Mouse (Mus musculus): Measurements from ENCODE around the gene Cyp2w1.
"Not testable (repeated sequence)": the region's sequence is repeated elsewhere in the genome, so short reads cannot be mapped to it uniquely, and the experiment has no call there.

The Cyp2w1 gene

GRCm38 (mm10) chr5:139384531-139384930 is 32.1 kb downstream of the Cyp2w1 start:
- no peak for DNase-seq (ENCODE audit: low spot score)

GRCm38 (mm10) chr5:139386047-139386446 is 33.6 kb downstream of the Cyp2w1 start:
- no peak for DNase-seq (ENCODE audit: low spot score)

DNA sequence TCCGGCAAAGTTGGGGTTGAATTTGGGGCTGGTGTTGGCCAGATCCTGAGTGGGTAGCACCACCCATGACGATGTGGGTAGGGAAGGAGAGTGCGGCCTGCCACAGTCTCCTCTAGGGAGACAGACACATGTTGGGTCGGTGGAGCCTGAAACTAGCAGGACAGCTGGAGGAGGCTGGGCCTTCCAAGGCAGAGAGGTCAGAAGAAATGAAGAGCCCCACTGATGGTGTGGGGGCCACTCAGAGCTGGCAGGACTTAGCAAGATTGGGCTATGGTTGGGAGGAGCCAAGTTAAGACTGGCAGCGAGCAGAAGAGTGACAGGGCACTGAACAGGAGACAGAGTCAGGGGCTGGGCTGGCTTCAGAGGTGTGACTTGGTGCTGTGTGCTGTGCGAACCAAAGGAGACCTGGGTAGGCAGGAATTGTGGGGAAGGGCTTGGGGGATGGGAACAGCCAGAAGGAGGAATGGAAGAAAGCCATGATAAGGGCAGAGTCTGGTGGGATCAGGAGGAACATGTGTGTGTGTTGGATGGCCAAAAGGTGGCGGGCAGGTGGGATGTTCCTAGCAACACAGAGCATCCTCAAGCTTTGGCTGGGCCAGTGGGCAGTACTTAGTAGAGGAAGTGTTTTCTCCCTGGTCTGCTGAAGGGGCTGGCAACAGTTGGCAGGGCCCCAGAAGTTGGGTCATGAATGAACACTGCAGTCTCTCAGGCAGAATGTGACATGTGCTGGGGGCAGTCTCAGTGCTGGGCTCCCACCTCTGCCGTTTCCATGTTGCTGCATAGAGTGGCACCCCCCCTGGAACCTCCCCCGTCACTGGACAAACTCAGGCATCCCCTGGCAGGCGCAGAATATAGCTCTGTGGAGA is 35.1 kb downstream of the Cyp2w1 start:
- no peak for DNase-seq (ENCODE audit: low spot score)

- DNase-seq (ENCODE audit: low spot score): no peak
These were observed 35.8 kb downstream of the Cyp2w1 start for GRCm38 (mm10) chr5:139388195-139388570.

DNA sequence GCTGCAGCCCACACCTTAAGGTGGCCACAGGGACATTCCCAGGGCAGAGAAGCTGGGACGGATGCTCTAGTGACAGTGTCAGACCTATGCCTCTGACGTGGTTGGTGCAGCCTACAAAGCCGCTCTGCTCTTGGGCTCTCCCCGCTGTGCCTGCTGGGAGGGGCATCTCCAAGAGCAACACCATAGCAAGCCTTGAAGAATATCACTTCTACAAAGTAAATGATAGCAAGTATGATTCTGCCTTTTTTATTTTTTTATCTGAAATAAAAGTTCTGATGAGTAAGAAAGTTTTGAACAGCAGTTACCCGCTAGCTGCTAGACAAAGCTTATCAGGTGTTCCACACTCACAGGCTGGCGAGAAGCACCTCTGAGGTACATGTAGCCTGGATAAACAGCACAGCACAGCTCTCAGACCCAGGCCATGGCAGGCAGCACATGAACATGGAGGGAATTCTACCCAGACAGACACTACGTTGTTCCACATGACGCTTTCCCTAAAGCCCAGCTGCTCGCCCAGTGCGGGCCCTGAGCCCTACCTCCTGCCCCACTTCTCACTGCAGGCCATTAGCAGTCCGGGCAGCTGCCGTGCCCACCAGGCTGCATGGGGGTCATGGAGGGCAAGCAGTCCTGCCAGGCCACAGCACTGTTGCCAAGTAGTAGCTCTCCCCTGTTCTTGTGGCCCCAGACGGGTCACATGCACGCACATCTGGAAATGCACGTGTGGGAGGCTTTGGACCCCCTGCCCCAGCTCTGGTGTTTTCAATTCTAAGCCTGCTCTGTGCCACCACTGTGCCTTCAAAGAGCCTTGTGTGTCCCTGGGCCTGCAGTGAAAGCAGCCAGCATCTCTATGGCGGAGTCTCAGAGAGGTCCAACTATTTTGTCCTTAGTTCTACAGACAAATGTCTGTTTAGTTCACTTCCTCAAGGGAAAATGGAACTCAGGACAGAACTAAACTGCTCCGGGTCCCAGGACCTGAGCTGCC is 36.6 kb downstream of the Cyp2w1 start:
- peak; percentile 57 for DNase-seq (ENCODE audit: low spot score)

- peak; percentile 59 for DNase-seq (ENCODE audit: low spot score)
These were observed 37.3 kb downstream of the Cyp2w1 start for GRCm38 (mm10) chr5:139389676-139390061.

- DNase-seq (ENCODE audit: low spot score): not testable (repeated sequence)
These were observed 38.1 kb downstream of the Cyp2w1 start for GRCm38 (mm10) chr5:139390324-139391119.

- DNase-seq (ENCODE audit: low spot score): no peak
These were observed 39.0 kb downstream of the Cyp2w1 start for GRCm38 (mm10) chr5:139391309-139391990.

DNA sequence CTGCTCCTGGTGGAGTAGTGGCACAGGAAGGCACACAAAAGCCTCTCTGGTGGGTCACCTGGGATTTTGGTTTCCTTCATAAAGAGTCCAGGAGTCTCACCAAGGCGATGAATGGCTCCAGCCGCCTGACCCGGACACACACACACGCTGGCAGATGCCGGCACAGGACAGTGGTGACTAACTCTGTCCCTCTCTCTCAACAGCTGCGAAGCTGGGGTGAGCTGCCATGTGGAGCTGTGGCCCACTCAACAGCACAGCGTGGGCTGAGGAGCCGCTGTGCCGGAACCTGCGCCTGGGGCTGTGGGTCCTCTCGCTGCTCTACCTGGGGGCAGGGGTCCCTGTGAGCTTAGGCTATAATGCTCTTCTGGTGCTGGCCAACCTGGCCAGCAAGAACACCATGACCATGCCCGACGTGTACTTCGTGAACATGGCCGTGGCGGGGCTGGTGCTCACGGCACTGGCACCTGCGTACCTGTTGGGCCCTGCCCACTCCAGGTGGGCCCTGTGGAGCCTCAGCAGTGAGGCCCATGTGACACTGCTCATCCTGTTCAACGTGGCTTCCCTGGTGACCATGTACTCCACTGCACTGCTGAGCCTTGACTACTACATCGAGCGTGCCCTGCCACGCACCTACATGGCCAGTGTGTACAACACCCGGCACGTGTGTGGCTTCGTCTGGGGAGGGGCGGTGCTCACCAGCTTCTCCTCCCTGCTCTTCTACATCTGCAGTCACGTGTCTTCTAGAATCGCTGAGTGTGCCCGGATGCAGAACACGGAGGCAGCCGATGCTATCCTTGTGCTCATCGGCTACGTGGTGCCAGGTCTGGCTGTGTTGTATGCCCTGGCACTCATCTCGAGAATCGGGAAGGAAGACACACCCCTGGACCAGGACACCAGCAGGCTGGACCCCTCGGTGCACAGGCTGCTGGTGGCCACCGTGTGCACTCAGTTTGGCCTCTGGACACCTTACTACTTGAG is 40.1 kb downstream of the Cyp2w1 start:
- no peak for DNase-seq (ENCODE audit: low spot score)

DNA sequence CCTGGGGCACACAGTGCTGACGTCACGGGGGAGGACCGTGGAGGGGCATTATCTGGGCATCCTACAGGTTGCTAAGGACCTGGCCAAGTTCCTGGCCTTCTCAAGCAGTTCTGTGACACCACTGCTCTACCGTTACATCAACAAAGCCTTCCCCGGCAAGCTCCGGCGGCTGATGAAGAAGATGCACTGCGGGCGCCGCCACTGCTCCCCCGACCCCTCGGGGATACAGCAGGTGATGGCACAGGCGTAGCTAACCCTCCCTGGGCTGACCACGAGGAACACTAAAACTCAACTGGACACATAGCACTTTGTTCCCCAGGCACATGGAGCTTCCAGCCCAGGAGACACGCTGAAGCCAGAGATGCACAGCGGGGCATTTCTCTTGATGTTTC is 40.8 kb downstream of the Cyp2w1 start:
- no peak for DNase-seq (ENCODE audit: low spot score)

- DNase-seq (ENCODE audit: low spot score): no peak
These were observed 42.0 kb downstream of the Cyp2w1 start for GRCm38 (mm10) chr5:139394399-139394798.

DNA sequence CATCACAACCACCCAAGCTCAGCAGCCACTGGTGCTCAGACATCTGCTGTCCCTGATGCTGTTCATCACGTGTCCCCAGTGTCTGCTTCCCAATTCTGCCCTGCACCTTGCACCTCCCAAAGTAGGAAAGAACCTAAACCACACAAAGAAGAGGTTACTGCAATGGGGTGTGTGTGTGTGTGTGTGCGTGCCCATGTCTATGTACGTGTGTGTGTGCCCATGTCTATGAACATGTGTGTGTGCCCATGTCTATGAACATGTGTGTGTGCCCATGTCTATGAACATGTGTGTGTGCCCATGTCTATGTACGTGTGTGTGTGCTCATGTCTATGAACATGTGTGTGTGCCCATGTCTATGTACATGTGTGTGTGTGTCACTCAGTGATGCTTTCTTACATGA is 43.1 kb downstream of the Cyp2w1 start:
- DNase-seq (ENCODE audit: low spot score): no peak

- DNase-seq (ENCODE audit: low spot score): no peak
These were observed 45.0 kb downstream of the Cyp2w1 start for GRCm38 (mm10) chr5:139397359-139397916.

DNA sequence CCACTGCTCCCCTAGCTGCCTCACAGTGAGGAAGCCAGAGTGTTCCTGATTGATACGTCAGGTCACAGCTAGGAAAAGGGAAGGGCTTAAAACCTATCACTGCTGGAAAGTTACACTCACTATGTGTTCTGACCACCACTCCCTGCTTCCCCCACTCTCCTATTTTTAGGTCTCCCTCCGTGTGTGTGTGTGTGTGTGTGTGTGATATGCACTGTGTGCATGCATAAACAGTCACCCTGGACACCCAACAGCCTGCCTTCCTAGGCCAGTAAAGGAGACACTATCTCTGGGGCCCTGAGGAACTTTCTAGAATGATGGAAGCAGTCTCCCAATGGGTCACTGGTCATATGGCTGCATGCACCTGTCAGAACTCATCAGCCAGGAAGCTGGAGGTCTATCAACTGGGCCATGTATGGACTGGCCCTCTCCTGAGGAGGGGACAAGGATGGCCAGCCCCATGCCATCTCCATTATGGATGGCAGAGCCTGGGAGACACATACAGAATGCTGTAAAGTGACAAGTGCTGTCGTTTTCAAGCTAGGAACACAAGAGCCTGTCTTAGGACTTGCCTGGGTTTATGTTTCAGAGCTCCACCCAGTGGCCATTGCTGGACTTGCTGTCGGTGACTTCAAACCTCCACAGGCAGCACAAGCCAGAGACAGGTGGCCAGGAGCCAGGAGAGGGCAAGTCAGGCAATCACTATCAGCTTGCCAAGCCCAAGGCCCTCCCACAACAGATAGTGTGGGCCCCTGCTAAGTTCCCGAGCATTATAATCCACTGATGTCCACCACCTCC is 45.7 kb downstream of the Cyp2w1 start:
- peak; percentile 96 for DNase-seq (ENCODE audit: low spot score)

DNA sequence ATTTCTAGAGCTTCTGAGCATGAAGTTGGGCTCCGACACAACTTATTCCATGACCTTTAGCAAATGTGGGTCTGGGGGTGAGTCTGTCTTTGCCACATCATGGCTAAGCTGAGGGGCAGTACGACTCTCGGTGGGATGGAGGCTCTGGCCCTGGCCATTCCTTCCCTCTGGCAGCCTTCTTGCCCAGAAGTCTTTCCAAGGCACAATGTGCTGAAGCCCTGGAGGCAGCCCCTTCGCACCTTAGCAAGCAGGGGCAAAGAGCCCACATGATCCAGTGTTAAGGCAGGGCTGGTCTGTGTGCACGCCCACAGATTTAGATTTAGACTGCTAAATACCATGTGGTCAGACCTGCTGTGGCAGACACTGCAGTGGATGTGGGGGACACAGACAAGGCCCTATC is 46.4 kb downstream of the Cyp2w1 start:
- no peak for DNase-seq (ENCODE audit: low spot score)

- DNase-seq (ENCODE audit: low spot score): no peak
These were observed 47.6 kb downstream of the Cyp2w1 start for GRCm38 (mm10) chr5:139399991-139400390.

GRCm38 (mm10) chr5:139402106-139402505 is 49.7 kb downstream of the Cyp2w1 start:
- DNase-seq (ENCODE audit: low spot score): no peak

GRCm38 (mm10) chr5:139403692-139404260 is 51.4 kb downstream of the Cyp2w1 start:
- no peak for DNase-seq (ENCODE audit: low spot score)

Data from layer of hippocampus, adult 11-12 months (tissue).